Mouse (Mus musculus): ENCODE results near the gene Gm49711.
"Not testable (repeated sequence)": the region's sequence is repeated elsewhere in the genome, so short reads cannot be mapped to it uniquely, and the experiment has no call there.

Gene Gm49711

GRCm38 (mm10) chr16:92183477-92183876 is 125.4 kb downstream of the Gm49711 start:
- no peak for DNase-seq (ENCODE audit: low spot score)

DNA sequence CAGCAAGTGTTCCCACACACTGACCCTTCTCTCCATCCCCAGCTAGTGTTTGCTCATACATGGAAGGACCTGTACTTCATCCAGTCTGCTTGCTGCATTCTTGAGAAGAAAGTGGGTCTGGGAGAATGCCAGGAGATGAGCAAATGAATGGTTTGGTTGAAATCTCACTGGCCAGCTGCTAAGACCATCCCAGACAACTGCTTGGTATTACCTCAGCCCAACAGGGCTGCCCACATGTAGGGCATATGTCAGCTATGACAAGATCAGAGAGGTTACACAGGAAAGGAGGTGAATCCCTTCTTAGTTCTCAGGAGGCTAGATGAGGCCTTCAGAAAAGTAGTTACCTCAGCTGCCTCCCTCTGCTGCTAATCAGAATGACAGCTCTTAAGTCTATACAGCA is 132.5 kb downstream of the Gm49711 start:
- no peak for DNase-seq (ENCODE audit: low spot score)

DNA sequence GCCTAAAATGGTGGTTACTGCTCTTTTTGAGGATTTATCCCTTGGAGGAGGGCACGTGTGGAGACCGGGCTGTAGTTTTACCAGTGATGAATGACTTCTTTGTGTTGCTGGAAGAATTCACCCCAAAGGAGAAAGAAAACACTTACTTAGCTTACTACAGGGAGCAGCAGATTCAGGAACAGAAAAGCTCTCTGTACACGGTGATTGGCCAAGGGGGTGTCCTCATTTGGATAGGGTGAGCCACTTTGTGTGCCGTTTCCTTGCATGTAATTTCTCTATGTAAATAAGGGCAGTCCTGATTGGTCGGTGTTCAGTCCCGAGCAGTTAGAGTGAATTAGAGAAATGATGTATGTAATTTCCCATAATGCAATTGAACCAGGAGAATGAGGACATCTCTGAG is 137.0 kb downstream of the Gm49711 start:
- no peak for DNase-seq (ENCODE audit: low spot score)

DNA sequence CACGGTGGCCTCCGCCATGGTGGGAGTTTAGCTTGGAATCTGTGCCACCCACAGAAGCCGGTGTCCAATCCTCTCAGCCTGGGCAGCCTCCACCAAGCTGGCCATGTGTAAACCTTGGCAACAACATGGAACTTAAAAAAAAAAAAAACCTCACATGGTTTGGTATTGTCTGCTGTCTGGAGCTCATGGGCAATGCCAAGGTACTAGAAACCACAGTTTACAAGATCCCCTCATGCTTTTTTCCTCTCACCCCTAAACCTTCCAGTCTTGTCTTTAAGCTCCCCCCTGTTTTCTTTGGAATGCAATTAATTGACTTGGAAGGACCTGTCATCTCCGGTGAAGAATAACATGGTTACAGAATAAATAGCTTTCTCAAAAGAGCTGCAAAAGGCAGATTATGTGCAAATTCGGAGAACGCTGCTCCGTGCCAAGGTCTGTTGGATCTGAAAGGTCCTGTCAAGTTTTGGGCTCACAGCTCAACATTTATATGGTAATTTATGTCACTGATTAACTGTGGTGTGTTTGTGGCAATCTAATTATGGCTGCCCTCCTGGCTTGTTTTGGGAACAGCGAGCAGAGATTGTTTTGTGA is 138.7 kb downstream of the Gm49711 start:
- no peak for DNase-seq (ENCODE audit: low spot score)

- DNase-seq (ENCODE audit: low spot score): no peak
Observed at GRCm38 (mm10) chr16:92200615-92201014, 142.5 kb downstream of the Gm49711 start.

GRCm38 (mm10) chr16:92203599-92203998 is 145.5 kb downstream of the Gm49711 start:
- no peak for DNase-seq (ENCODE audit: low spot score)

GRCm38 (mm10) chr16:92209291-92209781 is 151.2 kb downstream of the Gm49711 start:
- no peak for DNase-seq (ENCODE audit: low spot score)

GRCm38 (mm10) chr16:92210316-92210715 is 152.2 kb downstream of the Gm49711 start:
- DNase-seq (ENCODE audit: low spot score): not testable (repeated sequence)

DNA sequence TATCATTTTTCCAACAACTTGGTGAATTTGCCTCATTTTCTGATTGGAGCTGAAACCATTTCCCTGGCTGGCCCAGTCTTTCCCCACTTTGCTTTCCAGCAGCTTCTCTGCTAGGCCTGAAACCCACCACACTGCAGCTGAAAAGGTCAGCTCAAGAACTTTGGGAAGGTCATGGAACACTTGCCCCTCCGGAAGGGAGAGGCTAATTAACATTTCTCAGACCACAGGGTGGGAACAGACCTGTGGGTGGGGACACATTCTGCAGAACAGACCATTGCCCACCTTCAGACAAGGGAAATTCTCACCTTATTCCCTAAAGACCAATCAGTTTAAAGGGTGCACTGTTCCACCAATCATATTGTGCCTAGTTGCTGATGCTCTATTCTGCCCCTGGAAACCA is 155.8 kb downstream of the Gm49711 start:
- DNase-seq (ENCODE audit: low spot score): not testable (repeated sequence)

DNA sequence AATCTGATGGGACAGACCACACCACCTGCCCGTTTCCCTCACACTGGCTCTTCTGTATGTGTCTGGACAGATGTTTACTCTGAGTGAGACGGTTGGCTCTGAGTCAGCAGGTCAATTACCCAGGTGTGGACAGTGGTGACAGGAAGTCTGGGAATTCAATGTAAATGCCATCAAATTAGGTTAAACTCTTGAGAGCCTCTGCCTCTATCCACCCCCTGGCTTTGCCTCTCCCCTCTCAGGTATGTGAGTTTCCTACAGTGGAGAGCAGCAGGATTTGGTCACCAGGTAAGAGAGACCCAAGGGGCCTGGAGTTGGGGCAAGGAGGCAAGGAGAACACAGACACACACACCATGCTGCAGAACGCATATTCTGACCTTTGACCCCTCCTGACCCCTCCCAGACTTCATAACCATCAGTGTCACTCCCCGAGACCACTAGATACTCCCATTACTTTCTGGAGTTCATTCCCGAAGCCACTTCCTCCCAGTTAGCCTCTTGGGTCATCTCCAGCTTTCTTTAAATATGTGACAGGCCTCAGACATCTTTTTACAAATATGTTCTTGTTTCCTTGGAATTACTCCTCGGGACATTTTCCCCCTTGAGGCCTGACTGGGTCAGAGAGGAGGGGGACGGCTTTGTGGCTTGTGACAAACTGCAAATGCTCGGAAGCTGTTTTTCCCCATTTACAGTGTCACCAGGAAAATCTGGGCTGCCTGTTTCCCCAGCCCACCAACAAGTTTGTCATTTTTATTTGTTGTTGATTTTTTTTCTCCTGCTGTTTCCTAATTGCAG is 157.7 kb downstream of the Gm49711 start:
- DNase-seq (ENCODE audit: low spot score): peak; percentile 7

DNA sequence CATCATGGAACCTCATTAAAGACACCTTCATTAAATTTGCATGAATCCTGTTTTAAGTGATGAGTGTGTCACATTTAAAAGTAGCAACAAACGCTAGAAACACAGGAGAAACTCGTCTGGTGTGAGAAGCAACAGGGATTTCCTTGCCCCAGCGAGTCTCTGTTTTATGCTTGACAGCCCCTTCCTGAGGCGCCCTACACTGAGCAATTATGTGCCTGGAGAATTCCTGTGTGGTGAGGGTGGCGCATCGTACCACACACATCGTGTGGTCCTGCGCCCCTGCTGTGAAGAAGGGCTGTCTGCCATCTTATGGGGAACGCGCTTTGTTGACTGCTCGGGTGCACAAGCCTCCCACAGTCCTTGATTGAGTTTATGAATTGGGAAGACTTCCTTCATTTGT is 162.6 kb downstream of the Gm49711 start:
- no peak for DNase-seq (ENCODE audit: low spot score)

DNA sequence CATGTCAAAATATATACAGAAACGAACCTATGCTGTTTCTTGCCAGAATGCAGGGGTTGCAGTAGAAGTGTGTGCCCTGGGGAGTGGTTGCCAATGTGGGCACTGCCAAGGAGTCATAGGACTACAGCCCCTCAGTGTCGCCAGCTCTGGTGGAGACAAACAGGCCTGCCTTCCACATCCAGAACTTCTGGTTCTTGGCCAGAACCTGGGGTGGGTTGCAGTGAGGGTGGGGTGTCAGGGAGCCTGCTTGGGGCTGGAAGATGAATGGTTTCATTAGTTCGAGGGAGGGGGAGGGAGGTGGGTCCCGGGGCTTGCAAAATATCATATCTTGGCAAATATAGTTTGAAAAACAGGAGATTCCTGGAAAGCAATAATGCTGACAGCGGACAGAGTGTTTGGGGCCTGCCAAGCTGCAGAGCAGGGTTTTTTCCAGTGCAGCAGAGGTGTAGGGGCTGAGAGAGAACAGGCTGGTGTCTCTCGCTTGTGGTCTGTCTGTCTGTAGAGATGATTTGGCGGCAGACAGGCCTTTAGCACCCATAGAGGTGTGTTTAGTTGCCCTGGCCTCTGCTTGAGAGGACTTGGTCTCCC is 170.3 kb downstream of the Gm49711 start:
- no peak for DNase-seq (ENCODE audit: low spot score)

DNA sequence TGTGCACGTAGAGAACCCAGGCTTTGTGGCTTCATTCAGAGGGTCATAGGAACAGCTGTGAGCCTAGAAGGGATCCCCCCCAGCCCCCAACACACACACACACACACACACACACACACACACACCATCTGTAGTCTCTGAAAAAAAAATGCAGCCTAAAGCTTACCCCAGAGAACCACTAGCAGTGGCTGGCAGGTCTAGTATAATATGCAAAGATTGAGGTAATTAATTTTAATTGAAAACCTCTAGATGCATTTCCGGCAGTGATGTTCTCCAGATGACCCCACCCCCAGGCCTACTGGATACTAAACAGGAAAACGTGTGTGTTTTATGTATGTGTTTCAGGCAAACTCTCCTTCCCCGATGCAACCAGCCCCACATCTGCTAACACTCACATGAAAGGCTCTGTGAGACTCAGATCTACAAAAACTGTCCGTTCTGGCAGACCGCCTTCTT is 172.4 kb downstream of the Gm49711 start:
- no peak for DNase-seq (ENCODE audit: low spot score)

GRCm38 (mm10) chr16:92234530-92234929 is 176.4 kb downstream of the Gm49711 start:
- peak; percentile 71 for DNase-seq (ENCODE audit: low spot score)

DNA sequence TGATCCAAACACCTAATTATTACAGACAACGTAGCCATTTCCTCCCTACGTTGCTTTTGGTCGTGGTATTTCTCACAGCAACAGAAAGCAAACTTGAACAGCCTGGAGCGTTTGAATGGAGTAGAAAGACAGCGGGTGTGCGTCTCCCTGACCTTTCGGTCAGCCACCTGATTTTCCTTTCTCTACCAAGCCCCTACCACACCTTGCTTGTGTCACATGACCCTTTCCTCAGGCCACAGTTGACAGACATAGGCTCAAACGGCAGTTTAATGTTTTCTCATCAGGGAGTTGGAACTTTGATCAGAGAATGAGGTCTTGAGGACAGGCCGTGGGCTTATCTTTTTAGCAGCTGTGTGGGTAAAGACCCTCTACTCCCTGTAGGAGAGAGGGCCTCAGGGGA is 177.1 kb downstream of the Gm49711 start:
- DNase-seq (ENCODE audit: low spot score): no peak
